Mouse (Mus musculus) left cerebral cortex, postnatal 4 days (tissue): ENCODE measurements at regions not wholly inside any gene's neighbourhood (a gene's known extent, or its start where the extent isn't known, plus 50 kb on each side); places are given as distances from the start of the nearest gene placed in this dataset.
"Not testable (repeated sequence)": the region's sequence is repeated elsewhere in the genome, so short reads cannot be mapped to it uniquely, and the experiment has no call there.

ENCODE experiments used
- DNase-seq: peaks from one replicate; pipeline ENCODE4 v3.0.0-alpha.2; 2022
- intact Hi-C: fragments of 180-260 bp; cut with DNase I; formaldehyde crosslinking; loops from one replicate; pipeline ENCODE4 v1.15.1; 2025

GRCm38 (mm10) chr10:53482919-53483318 lies 103.2 kb upstream of the Cep85l start:
- DNase-seq, result no peak
- intact Hi-C loops, result no loop called here

- no peak for DNase-seq
- intact Hi-C loops, result no loop called here
These were observed 90.5 kb upstream of the Cep85l start for GRCm38 (mm10) chr10:53470200-53470599.

GRCm38 (mm10) chr10:53469611-53470010 lies 89.9 kb upstream of the Cep85l start:
- intact Hi-C loops, result no loop called here
- peak; percentile 10 for DNase-seq

GRCm38 (mm10) chr10:53468293-53468545 lies 88.5 kb upstream of the Cep85l start:
- intact Hi-C loops, result no loop called here
- no peak for DNase-seq

GRCm38 (mm10) chr10:53467472-53468292 lies 87.9 kb upstream of the Cep85l start:
- intact Hi-C loops, result no loop called here
- DNase-seq, result no peak

GRCm38 (mm10) chr10:53466851-53467250 lies 87.1 kb upstream of the Cep85l start:
- no peak for DNase-seq
- intact Hi-C loops, result no loop called here

GRCm38 (mm10) chr10:53466261-53466660 lies 86.5 kb upstream of the Cep85l start:
- intact Hi-C loops, result no loop called here
- DNase-seq, result no peak

GRCm38 (mm10) chr10:53464581-53464980 lies 84.8 kb upstream of the Cep85l start:
- no peak for DNase-seq
- intact Hi-C loops, result no loop called here

GRCm38 (mm10) chr10:53464006-53464405 lies 84.3 kb upstream of the Cep85l start:
- no peak for DNase-seq
- intact Hi-C loops, result no loop called here

GRCm38 (mm10) chr10:53463471-53463870 lies 83.7 kb upstream of the Cep85l start:
- DNase-seq, result no peak
- intact Hi-C loops, result no loop called here

GRCm38 (mm10) chr10:53462449-53463308 lies 82.9 kb upstream of the Cep85l start:
- intact Hi-C loops, result no loop called here
- no peak for DNase-seq

- intact Hi-C loops, result no loop called here
- no peak for DNase-seq
These were observed 81.5 kb upstream of the Cep85l start for GRCm38 (mm10) chr10:53461070-53461781.

GRCm38 (mm10) chr10:53459706-53460105 lies 80.0 kb upstream of the Cep85l start:
- DNase-seq, intact Hi-C loops: not testable (repeated sequence)

- intact Hi-C loops, result no loop called here
- no peak for DNase-seq
These were observed 76.4 kb upstream of the Cep85l start for GRCm38 (mm10) chr10:53456027-53456713.

GRCm38 (mm10) chr10:53444789-53445188 lies 65.0 kb upstream of the Cep85l start:
- peak; percentile 53 for DNase-seq
- intact Hi-C loops, result no loop called here

- intact Hi-C loops, result no loop called here
- no peak for DNase-seq
These were observed 63.7 kb upstream of the Cep85l start for GRCm38 (mm10) chr10:53443443-53443842.

- DNase-seq, result no peak
- intact Hi-C loops, result no loop called here
These were observed 63.2 kb upstream of the Cep85l start for GRCm38 (mm10) chr10:53442912-53443311.

GRCm38 (mm10) chr10:53440251-53440650 lies 60.5 kb upstream of the Cep85l start:
- intact Hi-C loops, result no loop called here
- no peak for DNase-seq

GRCm38 (mm10) chr10:53438388-53438787 lies 58.6 kb upstream of the Cep85l start:
- intact Hi-C loops, result no loop called here
- DNase-seq, result no peak

- DNase-seq, result no peak
- intact Hi-C loops, result no loop called here
These were observed 58.0 kb upstream of the Cep85l start for GRCm38 (mm10) chr10:53437724-53438123.

- peak; percentile 54 for DNase-seq
- intact Hi-C loops, result no loop called here
These were observed 56.3 kb upstream of the Cep85l start for GRCm38 (mm10) chr10:53436023-53436475.
